Mouse (Mus musculus) kidney, adult 10 weeks (tissue): ENCODE results near the gene Nxf7. TPM values are rescaled to one million over a fixed set of nuclear protein-coding genes. Genes with fewer than 3 reads are reported as not detected.

Experiments
- polyA plus RNA-seq: library from polyadenylated mRNA; stranded (reverse); fragments of 350-450 nt; fragmentation: Illumina TruSeq; extraction: RNeasy Lipid Tissue Mini Kit (QIAGEN cat#74804); gene quantifications from one replicate; pipeline ENCODE4 v1.2.3, GENCODE M21; 2014; ENCODE audit warnings: low read depth, low replicate concordance

The Nxf7 gene
- polyA plus RNA-seq, result not detected

GRCm38 (mm10) chrX:135598677-135599076 lies at the start of gene Nxf7:
TSS of gene Nxf7 (minus strand) at chrX:135598777.

GRCm38 (mm10) chrX:135627605-135628004 lies 29.0 kb upstream of the Nxf7 start, which contains the start of gene Prame:
TSS of gene Prame (minus strand) at chrX:135627705.

Other genes starting within 250 kb of the Nxf7 start
- not detected for gene Gm5128, start 225.5 kb downstream of the Nxf7 start, polyA plus RNA-seq
- gene Gm7903, start 164.9 kb downstream of the Nxf7 start, polyA plus RNA-seq, result not detected
- gene AV320801, start 104.2 kb downstream of the Nxf7 start, polyA plus RNA-seq, result not detected
- not detected for gene Prame, start 28.9 kb upstream of the Nxf7 start, polyA plus RNA-seq
- gene Tcp11x2, start 95.0 kb upstream of the Nxf7 start, polyA plus RNA-seq, result not detected
- not detected for gene Tmsb15a, start 126.5 kb upstream of the Nxf7 start, polyA plus RNA-seq
- gene Armcx5, start 144.0 kb upstream of the Nxf7 start, polyA plus RNA-seq, result 8.2 TPM
- 31.5 TPM for gene Gprasp1, start 144.0 kb upstream of the Nxf7 start, polyA plus RNA-seq
- gene Bhlhb9, start 198.8 kb upstream of the Nxf7 start, polyA plus RNA-seq, result 26.7 TPM
- gene Gprasp2, start 240.3 kb upstream of the Nxf7 start, polyA plus RNA-seq, result 3.8 TPM